In genomic region chr6:23131015-23131414, GRCm38 (mm10) we compare ENCODE assay signal across 22 mouse cellular contexts. TPM values are rescaled to one million over a fixed set of nuclear protein-coding genes. Genes with fewer than 3 reads are reported as not detected.
DNase-seq lines count a peak whose midpoint lies in the region; ATAC-seq and TF ChIP-seq lines count a peak whose summit lies in the region.
"Had no signal": no experiment of that assay in that cellular context is flagged by ENCODE, and none has a peak within 500 bp of the region (broad histone marks: within the 10 kb centered on the region; RNA-seq: fewer than 3 reads in every experiment).

No protein-coding gene starts in this region.

- no peak for TF ChIP-seq POLR2A in kidney, adult 2 months (IDR thresholded peaks at IDR 0.05; ENCODE audit: low read depth, low read length)

- intact Hi-C loops in gastrocnemius, postnatal 14 days (cut with DNase I; ENCODE audit: low total_unique reads) = no loop called here

- H3K4me3 ChIP-seq in kidney, adult 2 months (ENCODE audit: insufficient read depth, low read depth, low read length) = peak overlapping the region; percentile 4; the same call in 1 of the 2 replicates
- no peak overlapping the region for H3K4me3 ChIP-seq in kidney, embryonic 15.5 days (replicated peaks)
- peak overlapping the region; percentile 49 for H3K4me3 ChIP-seq in liver, embryonic 15.5 days (replicated peaks)
- H3K4me3 ChIP-seq: embryonic facial prominence, embryonic 13.5 days; forebrain, embryonic 15.5 days; hindbrain, embryonic 13.5 days; midbrain, embryonic 12.5 days; neural tube, embryonic 12.5 days had no signal

- H3K36me3 ChIP-seq in kidney, adult 2 months (ENCODE audit: control insufficient read depth, insufficient read depth, low read length) = no peaks in the 10 kb centered on the region
- H3K36me3 ChIP-seq in kidney, embryonic 15.5 days = no peaks in the 10 kb centered on the region
- no peaks in the 10 kb centered on the region for H3K36me3 ChIP-seq in liver, embryonic 15.5 days (replicated peaks)
- H3K36me3 ChIP-seq: embryonic facial prominence, embryonic 13.5 days; forebrain, embryonic 15.5 days; hindbrain, embryonic 13.5 days; midbrain, embryonic 12.5 days; neural tube, embryonic 12.5 days had no signal

- H3K27ac ChIP-seq in kidney, adult 2 months (ENCODE audit: insufficient read depth, low read depth, low read length) = peak overlapping the region; percentile 49; the same call in 1 of the 2 replicates
- H3K27ac ChIP-seq in kidney, embryonic 15.5 days = no peak overlapping the region
- H3K27ac ChIP-seq in liver, embryonic 15.5 days (replicated peaks) = no peak overlapping the region
- H3K27ac ChIP-seq: embryonic facial prominence, embryonic 13.5 days; forebrain, embryonic 15.5 days; hindbrain, embryonic 13.5 days; midbrain, embryonic 12.5 days; neural tube, embryonic 12.5 days had no signal

- peak; percentile 73; the same call in 1 of the 2 replicates for ATAC-seq in kidney, embryonic 15.5 days (replicated peaks; ENCODE audit: low FRiP score)
- peak; percentile 66 for ATAC-seq in liver, embryonic 15.5 days (ENCODE audit: insufficient read depth)
- no peak for ATAC-seq in CD4-positive, CD25-positive, alpha-beta regulatory T cell, adult 4 months
- ATAC-seq: activated CD4-positive, CD25-positive, alpha-beta regulatory T cell, adult 4 months; forebrain, embryonic 15.5 days; lung, postnatal 0 days; Patski had no signal

- 25% methylated on average over 4 of the region's 4 CpGs for WGBS in kidney, adult 2 months
- 42% methylated on average over 4 of the region's 4 CpGs for WGBS in kidney, embryonic 15.5 days
- WGBS in liver, embryonic 15.5 days (ENCODE audit: insufficient replicate concordance) = 38% methylated on average over 4 of the region's 4 CpGs

- peak; percentile 93 for DNase-seq in kidney, adult 2 months
- peak; percentile 16 to 28 for DNase-seq in kidney, postnatal 4 days
- no peak for DNase-seq in lung, postnatal 4 days
- no peak for DNase-seq in urinary bladder, postnatal 10 days (ENCODE audit: low spot score)
- no peak for DNase-seq in gastrocnemius, postnatal 14 days
- DNase-seq: adrenal gland, postnatal 25 days; cerebellum, adult 11-12 months; cerebellum, postnatal 14 days; right cerebral cortex, postnatal 4 days; thymus, postnatal 25 days had no signal

- no peaks in the 10 kb centered on the region for H3K27me3 ChIP-seq in kidney, adult 2 months (replicated peaks; ENCODE audit: control insufficient read depth, insufficient read depth, low read length)
- H3K27me3 ChIP-seq in kidney, embryonic 15.5 days = 0 out of 2 replicates have a peak, but pooled peaks cover 4% of the 10 kb centered on the region
- no peaks in the 10 kb centered on the region for H3K27me3 ChIP-seq in liver, embryonic 15.5 days
- H3K27me3 ChIP-seq: embryonic facial prominence, embryonic 13.5 days; forebrain, embryonic 15.5 days; neural tube, embryonic 12.5 days had no signal

- H3K9me3 ChIP-seq in kidney, embryonic 15.5 days (replicated peaks) = no peaks in the 10 kb centered on the region
- no peaks in the 10 kb centered on the region for H3K9me3 ChIP-seq in liver, embryonic 15.5 days (replicated peaks)
- H3K9me3 ChIP-seq: embryonic facial prominence, embryonic 13.5 days; forebrain, embryonic 15.5 days; hindbrain, embryonic 13.5 days; midbrain, embryonic 12.5 days; neural tube, embryonic 12.5 days had no signal

- peaks cover 15% of the 10 kb centered on the region; the same call in 1 of the 2 replicates for H3K4me1 ChIP-seq in kidney, adult 2 months (ENCODE audit: control insufficient read depth, insufficient read depth, low read length)
- H3K4me1 ChIP-seq in kidney, embryonic 15.5 days = peaks cover 15% of the 10 kb centered on the region
- H3K4me1 ChIP-seq in liver, embryonic 15.5 days (replicated peaks) = peaks cover 2% of the 10 kb centered on the region; the same call in 1 of the 2 replicates

- H3K9ac ChIP-seq in kidney, embryonic 15.5 days = no peak overlapping the region
- H3K9ac ChIP-seq in liver, embryonic 15.5 days = no peak overlapping the region
- H3K9ac ChIP-seq: embryonic facial prominence, embryonic 13.5 days; forebrain, embryonic 15.5 days; hindbrain, embryonic 13.5 days; midbrain, embryonic 12.5 days; neural tube, embryonic 12.5 days had no signal

- no peak for TF ChIP-seq CTCF in kidney, adult 2 months (conservative IDR thresholded peaks at IDR 0.05; ENCODE audit: insufficient read depth, insufficient read length, low read depth, low read length)

- H3K4me2 ChIP-seq in kidney, embryonic 15.5 days = no peak overlapping the region
- peak overlapping the region; percentile 39 for H3K4me2 ChIP-seq in liver, embryonic 15.5 days
- H3K4me2 ChIP-seq: embryonic facial prominence, embryonic 13.5 days; forebrain, embryonic 15.5 days; heart, embryonic 11.5 days; hindbrain, embryonic 13.5 days; midbrain, embryonic 12.5 days; neural tube, embryonic 12.5 days had no signal

RNA-seq across cellular contexts. Expression of gene Aass, which starts 1.8 kb away (rescaled TPM):
- polyA plus RNA-seq in kidney, adult 2 months (2012; rRNA removed) = 92.7 and 114 TPM in 2 replicates
- 1.7 and 2.1 TPM in 2 replicates for polyA plus RNA-seq in kidney, embryonic 15.5 days (2015; fragmentation: Nextera tagmentation; extraction: Ambion mirVana)
- polyA plus RNA-seq in liver, embryonic 15.5 days (2015; fragmentation: Nextera tagmentation; extraction: Ambion mirVana) = 26.6 and 27.7 TPM in 2 replicates
- polyA plus RNA-seq in CD4-positive, CD25-positive, alpha-beta regulatory T cell, adult 4 months (2017; shearing (Covaris generic)) = not detected
- under 1 TPM; 0.22 to 0.29 TPM for total RNA-seq in gastrocnemius, postnatal 14 days (2021)
- polyA plus RNA-seq: activated CD4-positive, CD25-positive, alpha-beta regulatory T cell, adult 4 months; Patski had no signal

Comparison
In these comparisons a context has a peak if more than half of its experiments do, and no peak if none do; other contexts are left out.
1. DNase-seq: peak in kidney, adult 2 months (single experiment) and kidney, postnatal 4 days (2 of 2); none in lung, postnatal 4 days (0 of 2), urinary bladder, postnatal 10 days (single experiment) and gastrocnemius, postnatal 14 days (single experiment).